Mouse (Mus musculus) kidney, embryonic 14.5 days (tissue): ENCODE measurements around the gene Fez2. TPM values are rescaled to one million over a fixed set of nuclear protein-coding genes. Genes with fewer than 3 reads are reported as not detected.

Source experiments
- ATAC-seq: fragments of 200-750 bp; cut with Nextera tagmentation; 2 replicates; pipeline ENCODE4 v1.8.0; 2017; ENCODE audit warnings: moderate number of reproducible peaks, mild to moderate bottlenecking, moderate TSS enrichment, moderate library complexity; ENCODE audit not compliant: low FRiP score, low TSS enrichment
- H3K27ac ChIP-seq: fragments of 300-500 bp; sonication (generic); 2 replicates; pipeline ENCODE4 v1.5.1; 2014; ENCODE audit warnings: low read depth, mild to moderate bottlenecking, low read length, moderate library complexity, mixed read lengths
- H3K27me3 ChIP-seq: fragments of 300-500 bp; sonication (generic); 2 replicates; pipeline ENCODE4 v1.6.1; 2014; ENCODE audit warnings: mild to moderate bottlenecking, low read length; ENCODE audit not compliant: control insufficient read depth, insufficient read depth
- H3K36me3 ChIP-seq: fragments of 300-500 bp; sonication (generic); 2 replicates; pipeline ENCODE4 v1.6.1; 2014; ENCODE audit warnings: low read length, mixed read lengths; ENCODE audit not compliant: control insufficient read depth, insufficient read depth
- H3K4me1 ChIP-seq: fragments of 300-500 bp; sonication (generic); 2 replicates; pipeline ENCODE4 v1.6.1; 2014; ENCODE audit warnings: low read length, mixed read lengths; ENCODE audit not compliant: control insufficient read depth, insufficient read depth
- H3K4me2 ChIP-seq: fragments of 300-500 bp; sonication (generic); replicated peaks from 2 replicates; pipeline ENCODE4 v1.6.1; 2014; ENCODE audit warnings: low read depth, mild to moderate bottlenecking, low read length
- H3K4me3 ChIP-seq: fragments of 300-500 bp; sonication (generic); 2 replicates; pipeline ENCODE4 v1.5.1; 2014; ENCODE audit warnings: mild to moderate bottlenecking, low read length
- H3K9ac ChIP-seq: fragments of 300-500 bp; sonication (generic); 2 replicates; pipeline ENCODE4 v1.6.1; 2014; ENCODE audit warnings: low read depth, mild to moderate bottlenecking, low read length, moderate library complexity
- H3K9me3 ChIP-seq: fragments of 300-500 bp; sonication (generic); 2 replicates; pipeline ENCODE4 v1.6.1; 2016; ENCODE audit warnings: low read length; ENCODE audit not compliant: control insufficient read depth
- WGBS: fragments of 180-500 bp; shearing (Covaris S2); extraction: QIAGEN DNeasy Blood & Tissue Kit; methylation state at CpG from one replicate; pipeline ENCODE4 v1.1.7; 2014; 5-methylcytosine and 5-hydroxymethylcytosine counted together
- polyA plus RNA-seq: library from polyadenylated mRNA; unstranded; fragments of >200 nt; fragmentation: Nextera tagmentation; extraction: Ambion mirVana; gene quantifications from 2 replicates; pipeline ENCODE4 v1.2.1, GENCODE M21; 2014

Gene Fez2
- polyA plus RNA-seq, 1 experiment from 2014 or later: 42.0 TPM

DNA sequence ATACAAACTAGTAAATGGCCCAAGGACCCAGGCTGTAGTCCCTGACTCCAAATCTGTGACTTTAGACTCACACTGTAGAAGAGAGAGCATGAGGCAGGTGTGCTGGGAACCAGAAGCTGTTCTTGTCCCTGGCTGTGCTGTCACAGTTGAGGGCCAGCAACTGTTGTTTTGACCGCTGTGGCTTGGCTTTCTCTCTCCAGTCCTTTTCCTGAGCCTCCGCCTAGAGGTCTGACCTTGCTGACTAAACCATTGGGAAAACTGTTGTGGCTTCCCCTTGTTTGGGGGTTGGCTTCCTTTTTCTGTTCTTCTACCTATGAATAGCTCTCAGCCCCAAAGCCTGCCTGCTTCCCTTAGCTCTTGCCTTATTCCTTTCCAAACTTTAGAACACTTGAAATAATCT lies 91.6 kb downstream of the Fez2 start:
- Histone ChIP-seq H3K4me2 (no peak overlapping the region), H3K27me3 (no peaks in the 10 kb centered on the region), H3K4me1 (peaks cover 9% of the 10 kb centered on the region; the same call in 1 of the 2 replicates), H3K9ac (no peak overlapping the region), H3K4me3 (no peak overlapping the region), H3K36me3 (no peaks in the 10 kb centered on the region), H3K27ac (no peak overlapping the region), H3K9me3 (no peaks in the 10 kb centered on the region)
- ATAC-seq: no peak
- 69% methylated on average over 2 of the region's 2 CpGs for WGBS

DNA sequence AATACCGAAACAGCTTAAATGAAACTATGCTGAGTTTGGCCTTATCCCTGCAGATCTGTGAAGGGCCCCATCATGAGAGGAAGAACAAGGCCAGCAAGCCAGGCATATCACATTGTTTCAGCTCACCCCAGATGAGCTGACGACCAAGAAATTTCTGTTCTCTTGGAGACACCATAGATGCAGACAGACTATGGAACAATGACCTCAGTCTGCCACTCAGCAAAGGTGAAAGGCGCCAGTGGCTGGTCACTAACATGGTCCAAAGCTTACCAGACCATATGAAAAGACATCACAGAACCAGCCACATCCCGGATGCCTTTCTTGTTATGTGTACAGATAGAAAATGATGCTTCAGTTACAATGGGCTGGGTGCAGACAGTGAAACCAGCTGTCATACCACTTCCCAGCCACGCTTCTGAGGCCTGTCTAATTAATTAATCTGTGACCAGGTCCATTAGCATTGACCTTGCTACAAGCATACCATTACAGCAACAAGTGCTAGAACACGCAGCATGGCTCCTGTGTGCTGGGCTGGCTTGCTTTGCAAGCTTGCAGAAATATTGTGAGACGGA lies 92.1 kb downstream of the Fez2 start:
- Histone ChIP-seq H3K4me2 (no peak overlapping the region), H3K27ac (no peak overlapping the region), H3K4me3 (no peak overlapping the region), H3K36me3 (no peaks in the 10 kb centered on the region), H3K4me1 (peaks cover 9% of the 10 kb centered on the region; the same call in 1 of the 2 replicates), H3K9ac (no peak overlapping the region), H3K27me3 (no peaks in the 10 kb centered on the region), H3K9me3 (no peaks in the 10 kb centered on the region)
- WGBS: 88% methylated on average over 7 of the region's 7 CpGs
- ATAC-seq: no peak

DNA sequence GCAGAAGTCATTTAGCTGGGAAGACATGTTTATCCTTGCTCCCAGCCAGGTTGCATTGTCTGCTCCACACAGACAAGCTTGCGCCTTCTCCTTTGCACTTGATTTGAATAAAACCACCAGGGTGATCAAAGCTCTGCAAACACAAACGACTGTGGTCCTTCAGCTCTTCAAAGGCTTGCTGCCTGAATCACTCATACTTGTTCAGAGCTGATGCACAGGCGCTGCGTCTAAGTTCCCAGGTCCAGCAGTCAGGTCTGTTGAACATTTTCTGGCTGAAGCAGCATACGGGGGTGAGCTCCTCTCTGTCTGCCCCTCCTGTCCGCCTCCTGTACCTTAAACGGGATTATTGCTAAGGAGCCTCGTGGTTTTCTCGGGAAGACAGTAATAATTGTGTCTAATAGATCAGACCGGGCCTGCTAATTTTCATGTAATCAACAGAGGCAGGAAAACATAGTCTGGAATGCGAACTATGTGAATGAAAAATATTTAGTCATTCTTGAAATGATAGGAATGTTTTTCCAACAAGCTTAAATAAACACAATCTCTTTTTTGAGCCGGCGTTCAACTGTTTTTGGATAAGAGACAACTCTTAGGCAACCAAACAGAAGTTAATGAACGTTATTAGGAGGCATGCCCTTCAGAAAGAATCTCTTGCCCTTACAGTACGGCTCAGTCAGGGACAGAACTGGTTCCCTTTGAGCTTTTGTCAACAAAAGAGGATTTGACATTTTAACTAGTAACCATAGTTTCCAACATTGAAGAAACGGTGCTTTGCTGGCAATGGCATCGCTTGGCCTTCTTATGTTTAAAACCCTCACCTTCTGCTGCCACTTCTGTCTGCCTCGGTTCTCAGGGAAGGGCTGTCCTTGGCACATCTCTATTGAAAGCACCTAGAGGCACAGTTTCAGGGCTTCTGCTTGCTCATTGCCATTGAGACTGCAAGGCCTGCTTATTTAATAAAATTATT lies 95.3 kb downstream of the Fez2 start:
- Histone ChIP-seq H3K27me3 (no peaks in the 10 kb centered on the region), H3K4me1 (peaks cover 9% of the 10 kb centered on the region; the same call in 1 of the 2 replicates), H3K9ac (no peak overlapping the region), H3K4me3 (no peak overlapping the region), H3K36me3 (peaks cover 4% of the 10 kb centered on the region; the same call in 1 of the 2 replicates), H3K27ac (no peak overlapping the region; the same call in 1 of the 2 replicates), H3K4me2 (no peak overlapping the region), H3K9me3 (no peaks in the 10 kb centered on the region)
- WGBS: 47% methylated on average over 18 of the region's 18 CpGs
- no peak; the same call in 1 of the 2 replicates for ATAC-seq

DNA sequence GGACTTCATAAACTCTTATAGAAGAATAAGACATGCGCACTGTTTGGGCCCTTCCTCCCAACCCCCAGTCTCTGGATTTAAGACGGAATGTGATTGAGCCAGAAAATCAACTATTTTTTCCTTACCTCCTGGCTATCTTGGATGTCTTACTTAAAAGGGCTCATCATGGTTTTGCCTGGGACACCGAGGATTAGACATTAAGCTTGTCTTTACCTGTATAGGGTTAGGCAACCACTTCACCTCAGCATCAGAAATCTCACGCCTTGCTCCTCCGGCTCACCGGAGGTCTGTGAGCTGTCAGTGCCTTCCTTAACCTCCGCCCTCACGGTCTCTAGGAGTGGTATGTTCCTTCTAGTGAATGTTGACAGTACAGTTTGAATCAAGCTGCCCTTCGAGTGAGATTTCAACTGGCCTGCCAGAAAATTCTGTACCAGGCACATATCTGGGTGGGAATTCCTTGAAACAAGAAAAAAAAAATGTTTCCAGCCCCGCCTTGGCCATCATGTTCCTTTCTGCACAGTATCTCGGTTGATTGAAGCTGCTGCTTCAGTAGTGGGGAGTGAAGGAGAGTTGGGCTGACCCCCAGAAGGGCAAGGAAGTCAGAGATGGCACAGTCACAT lies 96.6 kb downstream of the Fez2 start:
- no peaks in the 10 kb centered on the region for H3K9me3 ChIP-seq
- no peak for ATAC-seq
- no peaks in the 10 kb centered on the region for H3K27me3 ChIP-seq
- WGBS: 84% methylated on average over 11 of the region's 11 CpGs
- peaks cover 9% of the 10 kb centered on the region; the same call in 1 of the 2 replicates for H3K4me1 ChIP-seq
- H3K9ac ChIP-seq: no peak overlapping the region
- peaks cover 4% of the 10 kb centered on the region; the same call in 1 of the 2 replicates for H3K36me3 ChIP-seq
- H3K4me3 ChIP-seq: no peak overlapping the region
- H3K27ac ChIP-seq: no peak overlapping the region
- no peak overlapping the region for H3K4me2 ChIP-seq

Other genes starting within 250 kb of the Fez2 start
- gene Crim1, start 217.9 kb downstream of the Fez2 start, polyA plus RNA-seq: 6.1 and 9.4 TPM in 2 replicates
- 0.41 and 0.51 TPM in 2 replicates for gene Vit, start 89.9 kb upstream of the Fez2 start, polyA plus RNA-seq